Mouse (Mus musculus): ENCODE data around the gene Cgref1. TPM values are rescaled to one million over a fixed set of nuclear protein-coding genes. Genes with fewer than 3 reads are reported as not detected.

The Cgref1 gene
- total RNA-seq (2022), result 10 to 100 TPM; 23.9 to 28.0 (median 27.1) TPM

- DNase-seq (ENCODE audit: low spot score in 2 of 2), result peak; percentile 55 to 82
Measured at GRCm38 (mm10) chr5:30944956-30945781, at the start of gene Cgref1. Gene Cgref1 (minus strand): TSS chr5:30945591.

GRCm38 (mm10) chr5:30994074-30994473 is 48.7 kb upstream of the Cgref1 start:
- DNase-seq (ENCODE audit: low spot score in 2 of 2), result peak in 1 of 2 experiments; percentile 40

GRCm38 (mm10) chr5:30992980-30993676 is 47.7 kb upstream of the Cgref1 start:
- peak; percentile 26 to 78 for DNase-seq (ENCODE audit: low spot score in 2 of 2)

DNA sequence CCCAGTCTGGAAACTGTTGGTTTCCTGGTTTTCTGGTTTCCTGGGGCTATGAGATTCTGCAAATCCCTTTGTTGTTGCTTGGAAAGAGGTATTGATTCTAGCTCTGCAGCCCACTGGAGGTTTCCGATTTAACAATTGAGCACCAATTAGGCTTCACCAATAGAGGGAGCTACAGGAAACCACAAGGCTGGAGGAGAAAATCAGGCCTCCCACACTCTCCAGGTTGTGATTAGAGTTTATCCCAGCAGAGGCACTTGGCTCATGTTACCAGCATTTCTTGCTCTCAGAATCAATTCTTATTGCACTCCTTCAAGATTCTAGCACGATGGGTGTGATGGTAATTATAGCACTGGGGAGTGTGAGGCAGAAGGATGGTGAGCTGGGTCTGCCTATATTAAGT is 37.0 kb upstream of the Cgref1 start:
- peak; percentile 11 to 59 for DNase-seq (ENCODE audit: low spot score in 2 of 2)

- DNase-seq (ENCODE audit: low spot score in 2 of 2), result no peak
Measured at GRCm38 (mm10) chr5:30974870-30975656, 29.7 kb upstream of the Cgref1 start.

DNA sequence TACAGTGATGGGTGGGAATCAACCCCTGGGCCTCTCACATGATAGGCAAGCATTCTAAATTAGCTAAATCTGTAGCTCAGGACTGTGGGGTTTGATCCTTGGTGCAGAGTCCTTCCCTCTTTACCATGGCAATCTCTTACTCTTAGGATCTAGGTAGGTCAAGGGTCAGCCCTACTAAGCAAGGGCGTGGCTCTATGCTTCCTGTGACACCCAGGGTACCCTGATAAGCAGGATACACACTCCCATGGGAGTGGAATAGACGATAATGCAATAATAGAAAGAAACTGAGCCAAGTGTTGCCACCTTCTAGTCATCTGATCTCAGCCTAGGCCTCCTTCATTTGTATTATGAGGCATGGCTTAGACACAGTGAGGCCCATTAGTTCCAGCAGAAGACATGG is 24.0 kb upstream of the Cgref1 start:
- no peak for DNase-seq (ENCODE audit: low spot score in 2 of 2)

DNA sequence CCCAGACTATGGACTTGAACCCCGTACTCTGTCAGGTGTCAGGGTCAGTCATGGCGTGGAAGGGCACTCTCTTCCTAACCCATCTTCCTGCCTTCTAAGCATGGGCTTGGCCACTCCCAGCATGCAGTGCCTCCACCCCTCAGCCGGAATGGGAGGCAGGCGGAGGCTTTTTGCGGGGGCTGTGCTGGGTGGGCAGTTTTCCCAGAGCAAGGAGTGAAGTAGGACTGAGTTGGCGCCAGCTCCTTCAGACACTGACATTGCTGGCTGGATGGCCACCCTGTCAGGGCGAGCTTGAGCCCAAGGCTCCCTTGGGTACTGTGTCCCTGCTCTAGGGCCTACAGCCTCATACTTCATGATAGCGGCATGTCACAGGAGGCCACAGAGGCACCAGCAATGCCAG is 23.0 kb upstream of the Cgref1 start, which contains the start of gene Tcf23:
Gene Tcf23 (plus strand): TSS at position 247 of the 400 bp plus-strand sequence.
- no peak for DNase-seq (ENCODE audit: low spot score in 2 of 2)

- no peak for DNase-seq (ENCODE audit: low spot score in 2 of 2)
Measured at GRCm38 (mm10) chr5:30966189-30966588, 20.8 kb upstream of the Cgref1 start.

DNA sequence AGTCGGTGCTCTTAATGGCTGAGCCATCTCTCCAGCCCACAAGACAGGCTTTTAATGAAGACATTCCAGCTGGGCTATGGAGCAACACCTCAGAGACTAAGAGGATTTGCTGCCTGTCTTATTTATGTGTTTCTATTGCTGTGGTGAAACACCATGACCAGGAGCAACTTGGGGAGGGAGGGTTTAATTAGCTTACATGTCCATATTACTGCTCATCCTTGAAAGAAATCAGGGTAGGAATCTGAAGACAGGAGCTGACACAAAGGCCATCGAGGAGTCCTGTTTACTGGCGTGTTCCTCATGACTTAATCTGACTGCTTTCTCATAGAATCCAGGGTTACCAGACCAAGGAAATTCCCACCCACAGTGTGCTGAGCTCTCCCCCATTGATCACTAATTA is 18.5 kb upstream of the Cgref1 start:
- DNase-seq (ENCODE audit: low spot score in 2 of 2), result no peak

GRCm38 (mm10) chr5:30961545-30962505 is 16.4 kb upstream of the Cgref1 start:
- DNase-seq (ENCODE audit: low spot score in 2 of 2), result no peak

DNA sequence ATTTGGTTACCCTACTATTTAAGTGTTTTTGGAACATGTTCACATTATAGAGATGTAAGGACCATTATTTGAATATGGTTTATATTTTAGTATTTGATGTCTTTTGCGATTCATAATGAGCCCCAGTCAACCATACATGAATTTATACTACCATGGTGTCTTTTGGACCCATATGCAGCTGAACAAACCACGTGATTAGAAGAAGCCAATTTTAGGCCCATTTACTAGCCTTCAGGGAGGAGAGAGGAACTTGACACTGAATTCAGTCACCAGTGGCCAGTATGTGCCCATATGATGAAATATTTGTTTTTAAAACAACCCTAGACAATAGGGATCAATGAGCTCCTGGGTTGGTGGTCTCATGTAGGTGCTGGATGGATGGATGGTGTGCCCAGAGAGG is 15.4 kb upstream of the Cgref1 start:
- DNase-seq (ENCODE audit: low spot score in 2 of 2), result no peak

GRCm38 (mm10) chr5:30959966-30960501 is 14.6 kb upstream of the Cgref1 start, which contains the start of gene Preb:
Gene Preb (minus strand): TSS chr5:30960361.
- DNase-seq (ENCODE audit: low spot score in 2 of 2), result peak; percentile 97

GRCm38 (mm10) chr5:30959198-30959854 is 13.9 kb upstream of the Cgref1 start:
- DNase-seq (ENCODE audit: low spot score in 2 of 2), result no peak

DNA sequence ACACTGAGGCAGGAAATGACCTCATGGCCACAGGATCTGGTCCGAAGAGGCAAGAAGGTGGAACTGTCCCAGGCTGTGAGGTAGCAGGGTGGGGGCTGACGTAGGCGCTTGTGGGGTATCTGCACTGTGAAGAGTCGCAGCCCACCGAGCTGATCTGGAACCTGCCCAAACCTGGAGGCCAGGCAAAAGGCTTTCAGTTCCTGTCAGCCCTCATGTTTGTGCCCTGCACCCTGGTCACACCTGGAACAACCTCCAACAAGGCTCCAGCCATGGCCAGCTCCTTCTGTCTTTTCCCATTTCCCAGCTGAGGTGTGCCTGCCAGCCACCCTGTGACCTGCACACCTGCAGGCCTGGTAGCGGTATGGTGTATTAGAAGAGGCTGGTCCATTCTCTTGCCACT is 12.5 kb upstream of the Cgref1 start:
- no peak for DNase-seq (ENCODE audit: low spot score in 2 of 2)

GRCm38 (mm10) chr5:30955751-30956150 is 10.4 kb upstream of the Cgref1 start:
- no peak for DNase-seq (ENCODE audit: low spot score in 2 of 2)

DNA sequence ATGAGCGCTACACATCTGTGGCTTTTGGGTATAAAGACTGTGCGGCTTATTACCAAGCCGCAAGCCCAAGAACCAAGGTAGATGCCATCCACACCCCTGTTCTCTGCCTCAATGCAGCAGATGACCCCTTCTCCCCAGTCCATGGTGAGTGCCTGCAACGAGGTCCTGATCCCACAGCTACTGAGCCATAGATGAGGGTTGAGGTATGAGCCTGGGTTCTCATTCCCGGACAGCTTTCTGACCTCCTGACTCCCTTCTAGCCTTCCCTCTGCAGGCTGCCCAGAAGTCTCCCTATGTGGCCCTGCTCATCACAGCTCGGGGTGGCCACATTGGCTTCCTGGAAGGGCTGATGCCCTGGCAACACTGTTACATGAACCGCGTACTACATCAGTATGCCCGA is 9.2 kb upstream of the Cgref1 start:
- DNase-seq (ENCODE audit: low spot score in 2 of 2), result no peak

DNA sequence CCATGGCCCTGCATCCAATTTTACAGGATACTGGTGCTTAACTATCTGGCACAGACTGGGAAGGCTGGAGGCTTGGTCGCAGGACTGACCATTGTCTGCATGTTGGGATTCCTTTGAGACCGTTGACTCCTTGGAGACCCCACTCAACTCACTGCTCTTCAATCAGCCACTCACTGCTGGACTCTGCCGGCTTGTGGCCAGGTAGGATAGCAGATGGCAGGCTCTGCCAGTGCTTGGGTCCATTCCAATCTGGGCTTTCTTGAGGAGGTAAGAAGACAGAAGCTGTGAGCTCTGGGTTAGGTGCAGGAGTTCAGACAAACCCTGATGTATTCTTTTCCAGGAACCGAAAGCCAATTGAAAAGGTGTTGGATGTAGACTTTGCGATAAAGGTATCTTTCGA is 8.7 kb upstream of the Cgref1 start:
- no peak for DNase-seq (ENCODE audit: low spot score in 2 of 2)

DNA sequence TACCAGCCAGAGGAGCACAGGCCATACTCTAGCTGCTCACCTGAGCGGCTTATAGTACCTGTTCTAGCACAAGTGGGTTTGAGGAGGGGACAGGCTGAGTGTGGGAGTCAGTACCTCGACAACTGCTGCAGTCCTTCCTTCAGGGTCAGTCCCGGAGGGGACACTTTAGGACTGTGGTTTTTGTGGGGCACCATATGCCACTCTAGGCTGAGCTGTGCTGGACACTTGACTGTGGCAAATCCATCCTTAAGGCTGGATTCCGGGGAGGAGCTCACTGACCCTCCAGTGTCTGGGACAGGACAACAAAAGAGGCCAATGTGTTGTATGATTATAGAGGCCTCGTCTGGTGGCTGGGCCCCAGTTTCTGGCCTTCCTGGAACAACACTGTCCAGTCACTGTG is 7.2 kb upstream of the Cgref1 start:
- no peak for DNase-seq (ENCODE audit: low spot score in 2 of 2)

DNA sequence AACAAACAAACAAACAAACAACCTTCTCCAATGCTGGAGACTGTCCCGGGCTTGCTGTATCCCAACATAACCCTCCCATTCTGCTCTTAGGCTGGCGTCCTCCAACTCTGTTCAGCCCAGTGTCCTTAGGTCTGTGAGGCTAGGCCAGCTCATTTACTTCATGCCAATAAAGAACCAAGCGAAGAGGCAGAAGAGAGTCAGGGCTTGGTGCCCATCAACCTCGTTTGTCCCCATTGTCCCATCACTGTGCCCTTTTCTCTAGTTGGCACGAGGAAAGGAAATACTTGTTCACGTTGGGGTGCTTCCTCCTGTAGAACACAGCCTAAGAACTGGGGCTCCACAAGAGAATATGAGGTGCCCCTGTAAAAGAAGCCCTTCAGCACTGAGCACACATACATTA is 6.3 kb upstream of the Cgref1 start:
- DNase-seq (ENCODE audit: low spot score in 2 of 2), result no peak

GRCm38 (mm10) chr5:30950922-30951321 is 5.5 kb upstream of the Cgref1 start:
- no peak for DNase-seq (ENCODE audit: low spot score in 2 of 2)

Data from left cerebral cortex, adult 8-10 months (tissue).